ENCODE assay signal across 26 mouse cellular contexts in genomic region chr3:54540540-54541080, GRCm38 (mm10).
DNase-seq lines count a peak whose midpoint lies in the region; ATAC-seq and TF ChIP-seq lines count a peak whose summit lies in the region.
"Had no signal": no experiment of that assay in that cellular context is flagged by ENCODE, and none has a peak within 500 bp of the region (broad histone marks: within the 10 kb centered on the region; RNA-seq: fewer than 3 reads in every experiment).

No protein-coding gene starts in this region.

- no peaks in the 10 kb centered on the region for H3K4me1 ChIP-seq in kidney, embryonic 14.5 days (ENCODE audit: control insufficient read depth, insufficient read depth, low read length)
- peaks cover 6% of the 10 kb centered on the region; the same call in 1 of the 2 replicates for H3K4me1 ChIP-seq in kidney, embryonic 16.5 days (ENCODE audit: insufficient read depth, low read length)
- H3K4me1 ChIP-seq in limb, embryonic 13.5 days = peaks cover 7% of the 10 kb centered on the region; the same call in 1 of the 2 replicates
- H3K4me1 ChIP-seq: heart, embryonic 10.5 days; heart, embryonic 15.5 days; hindbrain, embryonic 13.5 days; lung, embryonic 15.5 days; midbrain, embryonic 12.5 days; neural tube, embryonic 13.5 days had no signal

- H3K27ac ChIP-seq in kidney, embryonic 14.5 days (ENCODE audit: low read depth, low read length) = no peak overlapping the region
- H3K27ac ChIP-seq in kidney, embryonic 16.5 days (ENCODE audit: low read length) = no peak overlapping the region; the same call in 1 of the 2 replicates
- H3K27ac ChIP-seq in limb, embryonic 13.5 days = no peak overlapping the region
- H3K27ac ChIP-seq: embryonic facial prominence, embryonic 12.5 days; heart, embryonic 10.5 days; heart, embryonic 15.5 days; hindbrain, embryonic 13.5 days; layer of hippocampus, adult 2 months; left cerebral cortex, adult 2 months; lung, embryonic 15.5 days; midbrain, embryonic 12.5 days; neural tube, embryonic 13.5 days had no signal

- no peaks in the 10 kb centered on the region for H3K36me3 ChIP-seq in kidney, embryonic 14.5 days (ENCODE audit: control insufficient read depth, insufficient read depth, low read length)
- H3K36me3 ChIP-seq in kidney, embryonic 16.5 days (ENCODE audit: insufficient read depth, low read length) = no peaks in the 10 kb centered on the region
- no peaks in the 10 kb centered on the region for H3K36me3 ChIP-seq in C2C12 (ENCODE audit: control insufficient read depth, insufficient read depth)
- H3K36me3 ChIP-seq in limb, embryonic 13.5 days = no peaks in the 10 kb centered on the region
- H3K36me3 ChIP-seq: embryonic facial prominence, embryonic 12.5 days; heart, embryonic 10.5 days; heart, embryonic 15.5 days; hindbrain, embryonic 13.5 days; lung, embryonic 15.5 days; midbrain, embryonic 12.5 days; neural tube, embryonic 13.5 days had no signal

- H3ac ChIP-seq in C2C12 (ENCODE audit: control insufficient read depth, insufficient read length, low read depth) = no peak overlapping the region

- H3K79me2 ChIP-seq in C2C12 (ENCODE audit: control insufficient read depth, insufficient read depth) = no peaks in the 10 kb centered on the region

- 0 out of 2 replicates have a peak, but pooled peaks have one; percentile 32 for ATAC-seq in kidney, embryonic 14.5 days (ENCODE audit: low FRiP score, low TSS enrichment)
- no peak for ATAC-seq in kidney, embryonic 16.5 days (ENCODE audit: low FRiP score, low TSS enrichment)
- peak; percentile 81 for ATAC-seq in limb, embryonic 13.5 days (ENCODE audit: low FRiP score, low read depth)
- ATAC-seq: activated CD4-positive, CD25-positive, alpha-beta regulatory T cell, adult 4 months; forebrain, embryonic 16.5 days; intestine, embryonic 16.5 days had no signal

- H3K4me2 ChIP-seq in kidney, embryonic 14.5 days (replicated peaks; ENCODE audit: low read depth, low read length) = no peak overlapping the region
- no peak overlapping the region for H3K4me2 ChIP-seq in kidney, embryonic 16.5 days (replicated peaks; ENCODE audit: low read depth, low read length)
- no peak overlapping the region for H3K4me2 ChIP-seq in limb, embryonic 13.5 days (replicated peaks)
- H3K4me2 ChIP-seq: embryonic facial prominence, embryonic 12.5 days; heart, embryonic 15.5 days; hindbrain, embryonic 13.5 days; liver, embryonic 11.5 days; lung, embryonic 15.5 days; midbrain, embryonic 12.5 days; neural tube, embryonic 13.5 days had no signal

- H3K27me3 ChIP-seq in kidney, embryonic 14.5 days (ENCODE audit: control insufficient read depth, insufficient read depth, low read length) = no peaks in the 10 kb centered on the region
- H3K27me3 ChIP-seq in kidney, embryonic 16.5 days (ENCODE audit: insufficient read depth, low read length) = no peaks in the 10 kb centered on the region
- H3K27me3 ChIP-seq in C2C12 (ENCODE audit: control insufficient read depth, insufficient read depth, insufficient read length) = no peaks in the 10 kb centered on the region
- H3K27me3 ChIP-seq in limb, embryonic 13.5 days = no peaks in the 10 kb centered on the region
- H3K27me3 ChIP-seq: embryonic facial prominence, embryonic 12.5 days; heart, embryonic 15.5 days; hindbrain, embryonic 13.5 days; lung, embryonic 15.5 days; midbrain, embryonic 12.5 days; neural tube, embryonic 13.5 days had no signal

- DNase-seq in skeletal muscle tissue, adult 2 months (ENCODE audit: low read depth, low spot score) = peak; percentile 60
- no peak for DNase-seq in spleen, postnatal 36 days (ENCODE audit: low spot score in 2 of 2)
- no peak for DNase-seq in B cell, adult 2 months
- DNase-seq: cerebellum, adult 9-10 months; cerebellum, postnatal 36 days; kidney, adult 8-10 months; kidney, postnatal 36 days; right cerebral cortex, postnatal 4 days had no signal

- 56% methylated on average over 3 of the region's 3 CpGs for WGBS in kidney, embryonic 14.5 days
- WGBS in kidney, embryonic 16.5 days = 57% methylated on average over 3 of the region's 3 CpGs
- WGBS in limb, embryonic 13.5 days = 28% methylated on average over 3 of the region's 3 CpGs

- H3K4me3 ChIP-seq in kidney, embryonic 14.5 days (ENCODE audit: low read length) = no peak overlapping the region
- no peak overlapping the region for H3K4me3 ChIP-seq in kidney, embryonic 16.5 days (ENCODE audit: low read length)
- H3K4me3 ChIP-seq in C2C12 (ENCODE audit: insufficient read depth, poor library complexity, severe bottlenecking) = no peak overlapping the region
- no peak overlapping the region for H3K4me3 ChIP-seq in limb, embryonic 13.5 days
- H3K4me3 ChIP-seq: embryonic facial prominence, embryonic 12.5 days; erythroblast, embryonic 14.5 days; heart, embryonic 10.5 days; heart, embryonic 15.5 days; hindbrain, embryonic 13.5 days; layer of hippocampus, adult 2 months; left cerebral cortex, adult 2 months; lung, embryonic 15.5 days; midbrain, embryonic 12.5 days; neural tube, embryonic 13.5 days had no signal

- 0 out of 2 replicates have a peak, but pooled peaks cover 3% of the 10 kb centered on the region for H3K9me3 ChIP-seq in kidney, embryonic 14.5 days (ENCODE audit: control insufficient read depth, low read length)
- peaks cover 4% of the 10 kb centered on the region; the same call in 1 of the 2 replicates for H3K9me3 ChIP-seq in kidney, embryonic 16.5 days (ENCODE audit: low read length)
- H3K9me3 ChIP-seq in limb, embryonic 13.5 days = peaks cover 6% of the 10 kb centered on the region
- H3K9me3 ChIP-seq: heart, embryonic 10.5 days; heart, embryonic 15.5 days; lung, embryonic 15.5 days had no signal

- H3K79me3 ChIP-seq in C2C12 (ENCODE audit: low read depth) = no peaks in the 10 kb centered on the region

- TF ChIP-seq CTCF in C2C12 (IDR thresholded peaks at IDR 0.05; ENCODE audit: control insufficient read depth, insufficient read depth, insufficient read length) = no peak

- no peak overlapping the region for H3K9ac ChIP-seq in kidney, embryonic 14.5 days (ENCODE audit: low read depth, low read length)
- no peak overlapping the region for H3K9ac ChIP-seq in kidney, embryonic 16.5 days (replicated peaks; ENCODE audit: low read length)
- H3K9ac ChIP-seq in limb, embryonic 13.5 days = no peak overlapping the region
- H3K9ac ChIP-seq: embryonic facial prominence, embryonic 12.5 days; heart, embryonic 15.5 days; hindbrain, embryonic 13.5 days; lung, embryonic 15.5 days; midbrain, embryonic 12.5 days; neural tube, embryonic 13.5 days had no signal

TF ChIP-seq in C2C12, 6 proteins besides CTCF, POLR2A, EP300 and RAD21:
- TF ChIP-seq MAX (IDR thresholded peaks at IDR 0.05) (no peak), MYOD1 (IDR thresholded peaks at IDR 0.05; ENCODE audit: control insufficient read depth, insufficient read length, low read depth) (peak; percentile 9)
